Mouse (Mus musculus): ENCODE measurements around the gene 4932438H23Rik.

DNA sequence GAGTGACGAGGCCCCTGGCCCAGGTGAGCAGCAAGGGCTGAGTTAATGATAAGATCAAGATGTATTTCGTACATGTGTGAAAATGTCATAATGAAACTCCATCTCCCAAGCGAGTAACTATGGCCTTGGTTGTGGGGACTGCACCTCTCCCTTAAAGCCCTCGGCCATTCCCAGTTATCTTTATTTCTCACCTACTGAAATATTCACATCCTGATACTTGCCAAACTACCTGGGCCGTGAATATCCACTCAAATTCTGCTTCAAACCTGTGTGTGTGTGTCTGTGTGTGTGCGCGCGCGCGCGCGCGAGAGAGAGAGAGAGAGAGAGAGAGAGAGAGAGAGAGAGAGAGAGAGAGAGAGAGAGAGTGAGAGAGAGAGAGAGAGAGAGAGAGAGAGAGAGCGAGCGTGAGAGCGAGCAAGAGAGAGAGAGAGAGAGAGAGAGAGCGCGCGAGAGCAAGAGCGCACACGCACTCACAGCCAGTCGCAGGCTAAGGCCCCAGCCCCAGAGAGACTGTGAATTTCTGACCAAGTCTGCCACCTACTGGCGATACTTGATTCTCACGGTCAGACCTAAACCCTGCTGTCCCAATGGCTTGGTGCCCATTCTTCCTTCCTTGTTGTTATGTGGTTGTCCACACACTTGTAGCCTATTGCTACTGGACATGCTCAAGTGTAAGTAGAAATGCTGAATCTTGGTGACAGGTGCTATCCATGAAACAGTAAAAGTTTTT is 21.6 kb downstream of the 4932438H23Rik start:
- no peak; the same call in 1 of the 2 replicates for TF ChIP-seq CTCF (IDR thresholded peaks at IDR 0.05; ENCODE audit: low read depth, low read length)
- no peak for TF ChIP-seq POLR2AphosphoS5 (IDR thresholded peaks at IDR 0.05; ENCODE audit: insufficient replicate concordance, low read depth, low read length)
- no peak for TF ChIP-seq GATA1 (IDR thresholded peaks at IDR 0.05; ENCODE audit: borderline replicate concordance, low read length)
- no peak for TF ChIP-seq GATA2 (IDR thresholded peaks at IDR 0.05; ENCODE audit: borderline replicate concordance, low read depth, low read length)
- no peak for TF ChIP-seq TAL1 (conservative IDR thresholded peaks at IDR 0.05; ENCODE audit: low read depth, low read length)
